Mouse (Mus musculus): ENCODE data around the gene 4930426L09Rik. TPM values are rescaled to one million over a fixed set of nuclear protein-coding genes. Genes with fewer than 3 reads are reported as not detected.

Gene 4930426L09Rik
- polyA plus RNA-seq, 1 experiment from 2014 or later = 0.38 TPM

DNA sequence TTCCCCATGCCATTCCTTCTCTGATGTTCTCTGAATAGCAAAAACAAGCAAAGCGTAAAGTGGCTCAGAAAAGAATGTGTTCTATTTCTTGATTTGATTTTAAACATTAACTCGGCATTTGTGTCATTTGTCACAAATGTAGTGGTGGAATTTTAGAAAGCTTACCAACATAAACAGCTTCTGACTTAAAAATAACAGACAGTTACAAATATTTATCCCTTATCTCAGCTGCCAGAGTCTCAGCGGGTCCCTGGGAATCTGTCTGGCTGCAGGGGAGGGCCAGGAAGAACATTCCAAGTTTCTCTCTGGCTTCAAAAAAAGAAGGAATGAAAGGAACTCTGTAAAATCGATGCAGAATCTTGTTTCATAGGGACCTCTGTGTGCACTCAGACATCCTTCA is 39.3 kb downstream of the 4930426L09Rik start:
- Histone ChIP-seq H3K27me3 (no peaks in the 10 kb centered on the region), H3K4me3 (no peak overlapping the region), H3K9ac (replicated peaks) (no peak overlapping the region), H3K36me3 (no peaks in the 10 kb centered on the region), H3K9me3 (no peaks in the 10 kb centered on the region), H3K27ac (replicated peaks) (no peak overlapping the region), H3K4me1 (no peaks in the 10 kb centered on the region), H3K4me2 (replicated peaks) (no peak overlapping the region)
- WGBS = 84% methylated on average over 4 of the region's 4 CpGs
- ATAC-seq (replicated peaks) = no peak

- no peak overlapping the region for H3K4me2 ChIP-seq (replicated peaks)
- H3K9me3 ChIP-seq = no peaks in the 10 kb centered on the region
- ATAC-seq (replicated peaks) = no peak
- H3K4me1 ChIP-seq = no peaks in the 10 kb centered on the region
- H3K9ac ChIP-seq (replicated peaks) = no peak overlapping the region
- H3K27ac ChIP-seq (replicated peaks) = no peak overlapping the region
- H3K27me3 ChIP-seq = no peaks in the 10 kb centered on the region
- 84% methylated on average over 4 of the region's 4 CpGs for WGBS
- no peak overlapping the region for H3K4me3 ChIP-seq
- no peaks in the 10 kb centered on the region for H3K36me3 ChIP-seq
These were observed 39.9 kb downstream of the 4930426L09Rik start for GRCm38 (mm10) chr2:19037907-19038570.

GRCm38 (mm10) chr2:19048225-19048624 is 50.1 kb downstream of the 4930426L09Rik start:
- Histone ChIP-seq H3K4me3 (no peak overlapping the region), H3K9ac (replicated peaks) (no peak overlapping the region), H3K27ac (replicated peaks) (no peak overlapping the region), H3K36me3 (no peaks in the 10 kb centered on the region), H3K9me3 (no peaks in the 10 kb centered on the region), H3K4me1 (no peaks in the 10 kb centered on the region), H3K4me2 (replicated peaks) (no peak overlapping the region), H3K27me3 (no peaks in the 10 kb centered on the region)
- ATAC-seq (replicated peaks) = no peak
- 83% methylated on average over 1 of the region's 1 CpGs for WGBS

GRCm38 (mm10) chr2:19049341-19049740 is 51.2 kb downstream of the 4930426L09Rik start:
- Histone ChIP-seq H3K9ac (replicated peaks) (no peak overlapping the region), H3K27me3 (no peaks in the 10 kb centered on the region), H3K36me3 (no peaks in the 10 kb centered on the region), H3K27ac (replicated peaks) (no peak overlapping the region), H3K4me3 (no peak overlapping the region), H3K4me1 (no peaks in the 10 kb centered on the region), H3K4me2 (replicated peaks) (no peak overlapping the region), H3K9me3 (no peaks in the 10 kb centered on the region)
- ATAC-seq (replicated peaks) = no peak
- 92% methylated on average over 1 of the region's 1 CpGs for WGBS

Other genes starting within 250 kb of the 4930426L09Rik start
- gene Pip4k2a, start 217 bp upstream of the 4930426L09Rik start, polyA plus RNA-seq (2015; fragmentation: Nextera tagmentation; extraction: Ambion mirVana) = 11.1 and 11.8 TPM in 2 replicates
- gene Armc3, start 201.0 kb downstream of the 4930426L09Rik start, polyA plus RNA-seq (2015; fragmentation: Nextera tagmentation; extraction: Ambion mirVana) = 0.95 and 1.4 TPM in 2 replicates